Mouse (Mus musculus) limb, embryonic 14.5 days (tissue): ENCODE measurements around the gene Ppih. TPM values are rescaled to one million over a fixed set of nuclear protein-coding genes. Genes with fewer than 3 reads are reported as not detected.
A peak's percentile ranks its signal among the peaks of the same experiment; 100 is the strongest.

Experiments
- ATAC-seq: fragments of 200-750 bp; cut with Nextera tagmentation; 2 replicates; pipeline ENCODE4 v1.8.0; 2017; ENCODE audit warnings: low read depth, moderate number of reproducible peaks, moderate TSS enrichment; ENCODE audit not compliant: low FRiP score
- DNase-seq: peaks from one replicate; pipeline ENCODE4 v3.0.0-alpha.2; 2015; ENCODE audit warnings: low spot score
- H3K27ac ChIP-seq: fragments of 300-500 bp; sonication (generic); replicated peaks from 2 replicates; pipeline ENCODE4 v1.5.1; 2014; ENCODE audit warnings: low read depth, mild to moderate bottlenecking, low read length, moderate library complexity, mixed read lengths
- H3K27me3 ChIP-seq: fragments of 300-500 bp; sonication (generic); 2 replicates; pipeline ENCODE4 v1.6.1; 2014; ENCODE audit warnings: low read length, mixed read lengths; ENCODE audit not compliant: control insufficient read depth, insufficient read depth
- H3K36me3 ChIP-seq: fragments of 300-500 bp; sonication (generic); 2 replicates; pipeline ENCODE4 v1.6.1; 2014; ENCODE audit warnings: mild to moderate bottlenecking, low read length, moderate library complexity, mixed read lengths; ENCODE audit not compliant: control insufficient read depth, insufficient read depth
- H3K4me1 ChIP-seq: fragments of 300-500 bp; sonication (generic); 2 replicates; pipeline ENCODE4 v1.6.1; 2014; ENCODE audit warnings: antibody characterized with exemption, low read length, mixed read lengths; ENCODE audit not compliant: control insufficient read depth, insufficient read depth
- H3K4me2 ChIP-seq: fragments of 300-500 bp; sonication (generic); replicated peaks from 2 replicates; pipeline ENCODE4 v1.6.1; 2014; ENCODE audit warnings: low read depth, mild to moderate bottlenecking, low read length, moderate library complexity; ENCODE audit not compliant: severe bottlenecking
- H3K4me3 ChIP-seq: fragments of 300-500 bp; sonication (generic); replicated peaks from 2 replicates; pipeline ENCODE4 v1.5.1; 2014; ENCODE audit warnings: low read length
- H3K9ac ChIP-seq: fragments of 300-500 bp; sonication (generic); 2 replicates; pipeline ENCODE4 v1.6.1; 2014; ENCODE audit warnings: mild to moderate bottlenecking, low read depth, low read length, moderate library complexity; ENCODE audit not compliant: severe bottlenecking
- H3K9me3 ChIP-seq: fragments of 300-500 bp; sonication (generic); 2 replicates; pipeline ENCODE4 v1.6.1; 2016; ENCODE audit warnings: low read length; ENCODE audit not compliant: control insufficient read depth
- POLR2A ChIP-seq: fragments of 200-500 bp; IDR thresholded peaks from 2 replicates; pipeline ENCODE4 v1.8.0; 2012; ENCODE audit warnings: inconsistent platforms, mild to moderate bottlenecking, moderate library complexity, borderline replicate concordance; ENCODE audit not compliant: insufficient read depth, insufficient read length; ENCODE audit errors: extremely low read depth
- WGBS: fragments of 180-500 bp; shearing (Covaris S2); extraction: QIAGEN DNeasy Blood & Tissue Kit; methylation state at CpG from one replicate; pipeline ENCODE4 v1.1.7; 2014; 5-methylcytosine and 5-hydroxymethylcytosine counted together
- polyA plus RNA-seq, 2 experiments: library from polyadenylated mRNA; depleted of rRNA in 1 of 2; stranded (reverse) in 1 of 2; unstranded in 1 of 2; fragments of >200 nt; fragmentation: Nextera tagmentation in 1 of 2; extraction: Ambion mirVana in 1 of 2; gene quantifications; 2 replicates each; pipeline versions ENCODE4 v1.2.1 to v1.2.3; 2012 to 2014

Gene Ppih
- polyA plus RNA-seq, 2 experiments: 81.4 to 88.5 TPM

DNA sequence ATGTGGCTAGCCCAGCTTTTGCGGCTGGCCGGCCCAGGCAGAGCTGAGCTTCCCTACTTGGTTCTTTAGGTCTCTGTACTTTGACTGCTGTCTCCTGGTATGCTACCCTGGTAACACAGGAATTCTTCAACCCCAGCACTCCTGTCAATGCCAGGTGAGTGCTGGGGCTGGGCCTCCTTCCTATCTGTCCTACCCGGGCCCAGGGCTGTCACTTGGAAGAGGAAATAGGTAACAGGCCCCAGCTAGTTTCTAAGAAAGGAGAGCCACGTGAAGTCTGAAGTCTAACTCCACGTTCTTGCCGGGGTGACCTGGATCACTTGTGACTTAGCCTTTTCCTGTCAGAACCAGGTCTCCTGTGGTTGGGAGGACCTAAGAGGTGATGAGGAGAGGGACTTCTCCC is 63.3 kb downstream of the Ppih start:
- DNase-seq (no peak), ATAC-seq (no peak)
- H3K27ac ChIP-seq: no peak overlapping the region
- 70% methylated on average over 6 of the region's 6 CpGs for WGBS
- H3K36me3 ChIP-seq: no peaks in the 10 kb centered on the region
- TF ChIP-seq POLR2A: no peak
- no peaks in the 10 kb centered on the region for H3K27me3 ChIP-seq
- H3K4me1 ChIP-seq: peaks cover 14% of the 10 kb centered on the region
- H3K9me3 ChIP-seq: no peaks in the 10 kb centered on the region
- H3K4me2 ChIP-seq: no peak overlapping the region
- no peak overlapping the region for H3K9ac ChIP-seq
- no peak overlapping the region for H3K4me3 ChIP-seq

GRCm38 (mm10) chr4:119255351-119255750 is 65.0 kb downstream of the Ppih start, which contains the start of gene Cldn19:
TSS of gene Cldn19 (plus strand) at chr4:119255414.
- no peaks in the 10 kb centered on the region for H3K36me3 ChIP-seq
- H3K27ac ChIP-seq: peak within 1 kb of the TSS; percentile 75
- no peak within 1 kb of the TSS for H3K4me2 ChIP-seq
- H3K4me1 ChIP-seq: peaks cover 14% of the 10 kb centered on the region
- WGBS: 84% methylated on average over 12 of the region's 12 CpGs
- no peak for DNase-seq
- no peak for TF ChIP-seq POLR2A
- no peaks in the 10 kb centered on the region for H3K9me3 ChIP-seq
- no peak for ATAC-seq
- H3K4me3 ChIP-seq: no peak within 1 kb of the TSS
- H3K9ac ChIP-seq: peak within 1 kb of the TSS; percentile 29; the same call in 1 of the 2 replicates
- no peaks in the 10 kb centered on the region for H3K27me3 ChIP-seq

- peak; percentile 42 for ATAC-seq
- no peak for TF ChIP-seq POLR2A
- no peak overlapping the region for H3K4me3 ChIP-seq
- DNase-seq: peak; percentile 32
- H3K4me2 ChIP-seq: no peak overlapping the region
- no peaks in the 10 kb centered on the region for H3K27me3 ChIP-seq
- H3K27ac ChIP-seq: peak overlapping the region; percentile 75
- WGBS: 32% methylated on average over 6 of the region's 9 CpGs
- H3K9me3 ChIP-seq: no peaks in the 10 kb centered on the region
- no peaks in the 10 kb centered on the region for H3K36me3 ChIP-seq
- peak overlapping the region; percentile 29; the same call in 1 of the 2 replicates for H3K9ac ChIP-seq
- peaks cover 14% of the 10 kb centered on the region for H3K4me1 ChIP-seq
Observed at GRCm38 (mm10) chr4:119254012-119254618, 66.2 kb downstream of the Ppih start.

- ATAC-seq: no peak
- peaks cover 15% of the 10 kb centered on the region for H3K36me3 ChIP-seq
Observed at GRCm38 (mm10) chr4:119252025-119252808, 68.1 kb downstream of the Ppih start.

More at GRCm38 (mm10) chr4:119252025-119252808, 68.1 kb downstream of the Ppih start:
- WGBS: 52% methylated on average over 7 of the region's 7 CpGs
- no peak overlapping the region for H3K4me3 ChIP-seq
- peaks cover 14% of the 10 kb centered on the region for H3K4me1 ChIP-seq
- no peak overlapping the region for H3K4me2 ChIP-seq
- DNase-seq: no peak
- no peaks in the 10 kb centered on the region for H3K27me3 ChIP-seq
- no peaks in the 10 kb centered on the region for H3K9me3 ChIP-seq
- H3K9ac ChIP-seq: no peak overlapping the region
- 0 out of 2 replicates have a peak overlapping the region, but pooled peaks have one; percentile 19 for H3K27ac ChIP-seq
- TF ChIP-seq POLR2A: no peak

Other genes with a start within 250 kb of the Ppih start
- gene Slc2a1, start 211.8 kb downstream of the Ppih start, polyA plus RNA-seq (2012; rRNA removed): 108 and 155 TPM in 2 replicates
- 134 and 141 TPM in 2 replicates for gene Slc2a1, start 211.8 kb downstream of the Ppih start, polyA plus RNA-seq (2014; fragmentation: Nextera tagmentation; extraction: Ambion mirVana)
- gene Zfp691, start 146.4 kb downstream of the Ppih start, polyA plus RNA-seq (2012; rRNA removed): 10.6 and 13.1 TPM in 2 replicates
- 7.2 TPM in 2 replicates for gene Zfp691, start 146.4 kb downstream of the Ppih start, polyA plus RNA-seq (2014; fragmentation: Nextera tagmentation; extraction: Ambion mirVana)
- gene Ermap, start 130.5 kb downstream of the Ppih start, polyA plus RNA-seq (2012; rRNA removed): 1.7 and 2.1 TPM in 2 replicates
- 0.97 and 1.6 TPM in 2 replicates for gene Ermap, start 130.5 kb downstream of the Ppih start, polyA plus RNA-seq (2014; fragmentation: Nextera tagmentation; extraction: Ambion mirVana)
- gene Svbp, start 125.2 kb downstream of the Ppih start, polyA plus RNA-seq (2012; rRNA removed): 109 and 125 TPM in 2 replicates
- gene Svbp, start 125.2 kb downstream of the Ppih start, polyA plus RNA-seq (2014; fragmentation: Nextera tagmentation; extraction: Ambion mirVana): 211 and 245 TPM in 2 replicates
- gene Tmem269, start 102.3 kb downstream of the Ppih start, polyA plus RNA-seq (2012; rRNA removed): 0.11 and 0.19 TPM in 2 replicates
- gene Tmem269, start 102.3 kb downstream of the Ppih start, polyA plus RNA-seq (2014; fragmentation: Nextera tagmentation; extraction: Ambion mirVana): not detected in 2 replicates
- 17.2 and 17.6 TPM in 2 replicates for gene AU022252, start 87.8 kb downstream of the Ppih start, polyA plus RNA-seq (2012; rRNA removed)
- 31.9 and 33.9 TPM in 2 replicates for gene AU022252, start 87.8 kb downstream of the Ppih start, polyA plus RNA-seq (2014; fragmentation: Nextera tagmentation; extraction: Ambion mirVana)
- 162 and 200 TPM in 2 replicates for gene P3h1, start 87.6 kb downstream of the Ppih start, polyA plus RNA-seq (2012; rRNA removed)
- gene P3h1, start 87.6 kb downstream of the Ppih start, polyA plus RNA-seq (2014; fragmentation: Nextera tagmentation; extraction: Ambion mirVana): 93.2 and 98.0 TPM in 2 replicates
- gene Cldn19, start 65.1 kb downstream of the Ppih start, polyA plus RNA-seq (2012; rRNA removed): 0.38 and 0.59 TPM in 2 replicates
- 0.10 and 0.91 TPM in 2 replicates for gene Cldn19, start 65.1 kb downstream of the Ppih start, polyA plus RNA-seq (2014; fragmentation: Nextera tagmentation; extraction: Ambion mirVana)
- 410 and 546 TPM in 2 replicates for gene Ybx1, start 25.9 kb downstream of the Ppih start, polyA plus RNA-seq (2012; rRNA removed)
- gene Ybx1, start 25.9 kb downstream of the Ppih start, polyA plus RNA-seq (2014; fragmentation: Nextera tagmentation; extraction: Ambion mirVana): 757 and 793 TPM in 2 replicates
- 2.5 TPM in 2 replicates for gene Ccdc30, start 95.0 kb upstream of the Ppih start, polyA plus RNA-seq (2012; rRNA removed)
- gene Ccdc30, start 95.0 kb upstream of the Ppih start, polyA plus RNA-seq (2014; fragmentation: Nextera tagmentation; extraction: Ambion mirVana): 3.9 and 5.8 TPM in 2 replicates
- 15.3 and 15.5 TPM in 2 replicates for gene Ppcs, start 101.9 kb upstream of the Ppih start, polyA plus RNA-seq (2012; rRNA removed)
- gene Ppcs, start 101.9 kb upstream of the Ppih start, polyA plus RNA-seq (2014; fragmentation: Nextera tagmentation; extraction: Ambion mirVana): 28.4 and 29.1 TPM in 2 replicates
- 0.19 and 0.29 TPM in 2 replicates for gene Zmynd12, start 102.3 kb upstream of the Ppih start, polyA plus RNA-seq (2012; rRNA removed)
- gene Zmynd12, start 102.3 kb upstream of the Ppih start, polyA plus RNA-seq (2014; fragmentation: Nextera tagmentation; extraction: Ambion mirVana): 0.22 and 0.29 TPM in 2 replicates
- 0.79 and 1.1 TPM in 2 replicates for gene Rimkla, start 172.1 kb upstream of the Ppih start, polyA plus RNA-seq (2012; rRNA removed)
- gene Rimkla, start 172.1 kb upstream of the Ppih start, polyA plus RNA-seq (2014; fragmentation: Nextera tagmentation; extraction: Ambion mirVana): 0.62 and 0.75 TPM in 2 replicates
- gene Foxj3, start 216.5 kb upstream of the Ppih start, polyA plus RNA-seq (2012; rRNA removed): 31.5 and 34.5 TPM in 2 replicates
- gene Foxj3, start 216.5 kb upstream of the Ppih start, polyA plus RNA-seq (2014; fragmentation: Nextera tagmentation; extraction: Ambion mirVana): 23.5 and 25.4 TPM in 2 replicates
- gene Frg2f1, start 219.0 kb upstream of the Ppih start, polyA plus RNA-seq (2012; rRNA removed): 10.2 and 12.2 TPM in 2 replicates
- 5.0 and 5.5 TPM in 2 replicates for gene Frg2f1, start 219.0 kb upstream of the Ppih start, polyA plus RNA-seq (2014; fragmentation: Nextera tagmentation; extraction: Ambion mirVana)